Mouse (Mus musculus) G1E (cell line): ENCODE results near the gene Wdr90. TPM values are rescaled to one million over a fixed set of nuclear protein-coding genes. Genes with fewer than 3 reads are reported as not detected.
A peak's percentile ranks its signal among the peaks of the same experiment; 100 is the strongest.

Experiments
- ATAC-seq: 2 replicates; pipeline ENCODE4 v1.8.0; 2016; ENCODE audit warnings: mild to moderate bottlenecking; ENCODE audit not compliant: insufficient number of reproducible peaks, poor library complexity, low FRiP score, severe bottlenecking; ENCODE audit errors: extremely low read depth
- DNase-seq: peaks from one replicate; pipeline ENCODE4 v3.0.0; 2012; ENCODE audit warnings: low spot score
- H3K27me3 ChIP-seq: 2 replicates; pipeline ENCODE4 v1.6.1; 2012; ENCODE audit warnings: mild to moderate bottlenecking, low read length, inconsistent platforms; ENCODE audit not compliant: insufficient read depth
- H3K36me3 ChIP-seq: replicated peaks from 2 replicates; pipeline ENCODE3; 2012; ENCODE audit warnings: mild to moderate bottlenecking, inconsistent platforms
- H3K4me1 ChIP-seq: 2 replicates; pipeline ENCODE4 v1.6.1; 2012; ENCODE audit warnings: low read depth, low read length, inconsistent platforms, mixed read lengths; ENCODE audit not compliant: insufficient read depth
- H3K4me3 ChIP-seq: 2 replicates; pipeline ENCODE4 v1.5.1; 2012; ENCODE audit warnings: low read depth, mild to moderate bottlenecking, inconsistent platforms, low read length, moderate library complexity, mixed read lengths
- H3K9me3 ChIP-seq: replicated peaks from 2 replicates; pipeline ENCODE4 v1.6.1; 2012; ENCODE audit warnings: inconsistent platforms
- CTCF ChIP-seq: IDR thresholded peaks from 2 replicates; pipeline ENCODE4 v1.5.1; 2012; ENCODE audit warnings: low read depth, low read length, inconsistent platforms, mixed read lengths
- GATA1 ChIP-seq: IDR thresholded peaks from 2 replicates; pipeline ENCODE4 v1.6.1; 2012; ENCODE audit warnings: borderline replicate concordance, low read length, inconsistent platforms, mixed read lengths
- GATA2 ChIP-seq: IDR thresholded peaks from 2 replicates; pipeline ENCODE4 v1.6.1; 2012; ENCODE audit warnings: low read depth, low read length, inconsistent platforms, borderline replicate concordance
- POLR2AphosphoS5 ChIP-seq: IDR thresholded peaks from 2 replicates; pipeline ENCODE4 v1.6.1; 2012; ENCODE audit warnings: low read depth, low read length, inconsistent platforms; ENCODE audit not compliant: insufficient replicate concordance
- TAL1 ChIP-seq: conservative IDR thresholded peaks from 2 replicates; pipeline ENCODE4 v1.6.1; 2012; ENCODE audit warnings: low read depth, low read length, inconsistent platforms, mixed read lengths
- polyA plus RNA-seq: library from polyadenylated mRNA; stranded (reverse); fragments of >175 nt; gene quantifications from 2 replicates; pipeline ENCODE4 v1.2.3, GENCODE M21; 2012
- total RNA-seq, 2 experiments: library from RNA; stranded (forward) in 1 of 2; stranded (reverse) in 1 of 2; fragments of 200-1000 nt in 1 of 2; fragments of >200 nt in 1 of 2; fragmentation: Nextera tagmentation in 1 of 2; gene quantifications; 2 replicates each; pipeline ENCODE4 v1.2.3; 2014 to 2017

The Wdr90 gene
- total and polyA plus RNA-seq, 3 experiments, result 11.8 to 42.2 (median 17.0) TPM

DNA sequence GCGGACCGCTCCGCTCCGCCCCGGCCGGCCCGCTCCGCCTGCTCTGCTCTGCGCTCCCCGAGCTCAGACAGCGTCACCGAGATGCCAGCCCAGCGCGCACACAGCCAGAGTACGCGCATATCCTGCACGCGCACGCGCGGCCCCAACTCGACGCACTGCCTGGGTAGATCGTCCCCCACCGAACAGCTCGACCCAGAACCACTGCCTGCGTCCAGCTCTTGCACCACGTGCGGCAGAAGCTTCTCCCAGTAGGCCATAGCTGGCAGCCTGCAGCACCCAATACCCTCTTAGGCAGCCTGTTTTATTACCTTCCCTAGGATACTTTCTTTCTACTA lies 24.3 kb downstream of the Wdr90 start, which contains the start of gene Rhbdl1:
TSS of gene Rhbdl1 (minus strand) at position 220 of the 335 bp plus-strand sequence.
- ATAC-seq (no peak), DNase-seq (no peak)
- Histone ChIP-seq H3K9me3 (no peaks in the 10 kb centered on the region), H3K4me3 (peak within 1 kb of the TSS; percentile 20; the same call in 1 of the 2 replicates), H3K36me3 (peaks cover 84% of the 10 kb centered on the region), H3K4me1 (peaks cover 83% of the 10 kb centered on the region), H3K27me3 (no peaks in the 10 kb centered on the region)
- 0 out of 2 replicates have a peak, but pooled peaks have one; percentile 41 for TF ChIP-seq POLR2AphosphoS5
- TF ChIP-seq GATA1, result no peak

- H3K27me3 ChIP-seq, result no peaks in the 10 kb centered on the region
- H3K4me1 ChIP-seq, result peaks cover 83% of the 10 kb centered on the region
- peaks cover 84% of the 10 kb centered on the region for H3K36me3 ChIP-seq
- DNase-seq, result no peak
- ATAC-seq, result no peak
- H3K9me3 ChIP-seq, result no peaks in the 10 kb centered on the region
- no peak for TF ChIP-seq CTCF
- TF ChIP-seq GATA1, result no peak
- TF ChIP-seq GATA2, result no peak
- TF ChIP-seq TAL1, result no peak
- no peak for TF ChIP-seq POLR2AphosphoS5
- H3K4me3 ChIP-seq, result peak overlapping the region; percentile 5; the same call in 1 of the 2 replicates
Observed at GRCm38 (mm10) chr17:25836397-25837075, 24.8 kb downstream of the Wdr90 start.

DNA sequence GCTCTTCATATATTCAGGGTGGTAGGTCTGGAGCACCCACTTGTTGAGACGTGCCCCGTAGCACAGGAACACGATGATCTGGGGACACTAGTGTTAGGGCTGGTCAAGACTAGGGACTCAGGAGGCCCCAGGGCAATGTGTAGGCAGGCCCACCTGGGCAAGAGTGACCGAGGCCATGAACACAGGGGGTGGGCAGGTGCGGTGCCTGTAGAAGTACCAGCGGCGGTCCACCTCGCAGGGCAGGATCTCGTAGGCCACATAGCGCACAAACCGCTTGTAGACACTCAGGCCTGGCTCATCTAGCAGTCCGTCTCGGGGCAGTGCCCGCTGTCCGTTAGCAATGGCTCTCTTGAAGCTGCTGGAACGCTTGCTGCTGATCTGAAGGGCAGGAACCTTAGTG lies 25.5 kb downstream of the Wdr90 start:
- Histone ChIP-seq H3K4me1 (peaks cover 83% of the 10 kb centered on the region), H3K27me3 (no peaks in the 10 kb centered on the region), H3K9me3 (no peaks in the 10 kb centered on the region), H3K36me3 (peaks cover 84% of the 10 kb centered on the region), H3K4me3 (peak overlapping the region; percentile 81; the same call in 1 of the 2 replicates)
- ATAC-seq (no peak), DNase-seq (no peak)
- TF ChIP-seq GATA1 (no peak), CTCF (no peak), TAL1 (no peak), POLR2AphosphoS5 (no peak), GATA2 (no peak)

DNA sequence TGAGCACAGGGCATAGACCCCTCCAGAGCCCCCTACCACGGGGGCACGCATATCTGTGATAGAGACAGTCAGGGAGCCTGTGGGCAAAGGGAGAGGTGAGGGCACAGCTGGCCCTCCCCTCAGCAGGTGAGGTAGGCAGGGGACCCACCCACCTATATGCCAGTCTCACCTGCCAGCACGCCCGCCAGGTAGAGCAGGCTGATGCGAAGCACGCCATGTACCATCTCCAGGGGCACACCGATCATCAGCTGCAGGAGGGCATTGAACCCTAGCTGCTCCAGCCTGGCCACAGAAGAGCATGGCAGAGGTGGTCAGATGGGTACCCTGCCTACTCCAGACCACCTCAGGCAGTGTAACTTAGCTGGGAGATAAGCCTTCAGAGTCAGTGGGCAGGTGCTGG lies 26.0 kb downstream of the Wdr90 start:
- no peaks in the 10 kb centered on the region for H3K9me3 ChIP-seq
- peak overlapping the region; percentile 81 for H3K4me3 ChIP-seq
- no peaks in the 10 kb centered on the region for H3K27me3 ChIP-seq
- ATAC-seq (no peak), DNase-seq (no peak)
- H3K36me3 ChIP-seq, result peaks cover 84% of the 10 kb centered on the region
- H3K4me1 ChIP-seq, result peaks cover 83% of the 10 kb centered on the region
- TF ChIP-seq GATA1 (no peak), GATA2 (no peak), POLR2AphosphoS5 (no peak), CTCF (no peak)

DNA sequence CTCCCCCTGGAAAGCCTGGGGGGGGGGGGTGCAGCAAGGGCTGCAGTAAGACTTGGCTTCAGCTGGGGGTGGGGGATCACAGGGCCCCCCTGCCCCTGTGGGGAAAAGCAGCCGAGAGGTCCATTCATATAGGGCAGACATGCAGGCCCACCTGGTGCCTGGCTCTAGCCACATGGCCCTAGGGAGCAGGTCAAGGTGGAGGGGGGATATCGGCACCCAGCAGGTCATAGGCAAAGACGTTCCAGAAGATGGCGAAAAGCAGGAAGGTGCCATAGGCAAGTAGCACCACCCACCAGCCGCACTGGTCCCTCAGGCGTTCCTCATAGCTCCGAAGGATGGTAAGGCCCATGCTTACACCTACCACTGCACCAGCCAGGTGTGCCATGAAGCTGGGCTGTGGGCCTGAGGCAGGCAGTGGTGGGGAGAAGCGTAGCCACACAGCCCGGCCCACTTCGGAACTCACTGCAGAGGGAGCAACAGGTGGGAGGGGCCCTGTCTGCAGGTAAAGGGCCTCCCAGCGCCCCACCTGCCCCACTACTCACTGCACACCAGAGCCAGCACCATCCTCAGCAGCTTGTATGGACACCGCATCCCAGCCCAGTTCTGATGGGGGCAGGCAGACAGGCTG lies 26.6 kb downstream of the Wdr90 start:
- no peak for TF ChIP-seq TAL1
- no peak for TF ChIP-seq GATA2
- TF ChIP-seq GATA1, result no peak
- no peak for TF ChIP-seq POLR2AphosphoS5
- no peak for TF ChIP-seq CTCF

DNA sequence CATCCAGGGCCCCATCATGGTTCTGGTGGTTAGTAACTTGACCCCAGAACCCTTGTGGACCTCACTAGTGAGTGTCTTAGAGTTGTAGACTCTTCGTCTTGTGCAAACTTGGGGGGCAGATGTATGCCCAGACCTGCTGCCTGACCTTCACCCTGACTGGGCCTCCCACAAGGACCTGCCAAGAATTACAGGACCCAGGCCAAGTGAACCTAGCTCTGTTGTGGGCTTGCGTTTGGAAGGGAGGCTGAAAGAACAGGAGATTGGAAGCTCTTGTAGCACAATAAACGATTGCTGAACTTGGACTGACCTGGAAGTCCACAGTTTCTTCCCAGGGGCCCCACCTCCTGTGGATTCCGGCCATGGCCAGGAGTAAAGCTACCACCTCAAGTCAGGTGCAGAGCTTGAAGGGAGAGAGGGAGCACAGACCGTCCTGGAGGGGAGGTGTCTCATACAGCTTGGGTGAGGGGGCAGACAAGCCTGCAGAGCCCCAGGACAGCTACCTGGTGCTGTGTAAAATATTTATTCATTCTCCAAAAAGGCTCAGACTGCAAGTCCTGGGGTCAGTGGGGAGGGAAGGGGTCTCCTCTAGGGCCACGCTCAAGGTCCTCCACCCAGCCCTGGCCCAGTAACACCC lies 27.2 kb downstream of the Wdr90 start:
- TF ChIP-seq TAL1, result no peak
- TF ChIP-seq CTCF, result no peak
- no peak for TF ChIP-seq GATA1
- no peak for TF ChIP-seq GATA2
- no peak for TF ChIP-seq POLR2AphosphoS5
- Histone ChIP-seq H3K27me3 (no peaks in the 10 kb centered on the region), H3K4me1 (peaks cover 82% of the 10 kb centered on the region), H3K9me3 (no peaks in the 10 kb centered on the region), H3K4me3 (peak overlapping the region; percentile 81), H3K36me3 (peaks cover 84% of the 10 kb centered on the region)
- DNase-seq (no peak), ATAC-seq (no peak)

More for the DNA sequence above, 26.6 kb downstream of the Wdr90 start:
- DNase-seq (no peak), ATAC-seq (no peak)
- H3K4me1 ChIP-seq, result peaks cover 82% of the 10 kb centered on the region
- H3K9me3 ChIP-seq, result no peaks in the 10 kb centered on the region
- H3K27me3 ChIP-seq, result no peaks in the 10 kb centered on the region
- H3K36me3 ChIP-seq, result peaks cover 84% of the 10 kb centered on the region
- H3K4me3 ChIP-seq, result peak overlapping the region; percentile 81
